Mouse (Mus musculus): ENCODE results near the gene Tmsb4x. TPM values are rescaled to one million over a fixed set of nuclear protein-coding genes. Genes with fewer than 3 reads are reported as not detected.

The Tmsb4x gene
- polyA plus RNA-seq, 1 experiment from 2014 or later, result 6,437 TPM

DNA sequence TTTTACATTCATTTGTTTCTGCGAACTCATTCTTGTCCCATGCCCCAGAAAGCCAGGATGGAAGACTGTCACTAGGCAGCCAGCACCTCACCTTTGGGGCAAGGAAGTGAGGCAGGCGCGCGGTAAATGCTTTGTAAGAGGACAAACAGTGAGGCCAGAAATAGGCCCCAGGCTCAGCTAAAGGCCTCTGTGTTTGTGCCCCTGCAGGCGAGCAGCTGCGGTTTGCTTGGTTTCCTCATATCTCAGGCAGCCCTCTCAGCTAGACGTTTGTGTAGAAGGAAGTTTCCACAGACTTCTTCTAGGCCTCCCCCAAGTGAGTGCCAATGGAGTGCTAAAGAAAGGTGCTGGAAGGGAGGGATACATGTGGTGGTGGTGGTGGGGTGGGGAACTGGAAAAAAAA, 18.0 kb upstream of the Tmsb4x start:
- Histone ChIP-seq H3K4me3 (replicated peaks; ENCODE audit: low read length) (no peak overlapping the region), H3K9ac (ENCODE audit: low read length) (no peak overlapping the region), H3K4me1 (ENCODE audit: control insufficient read depth, insufficient read depth, low read length) (no peaks in the 10 kb centered on the region), H3K27me3 (ENCODE audit: control insufficient read depth, insufficient read depth, low read length) (no peaks in the 10 kb centered on the region), H3K4me2 (ENCODE audit: low read depth, low read length) (no peak overlapping the region), H3K9me3 (replicated peaks; ENCODE audit: control insufficient read depth, low read length) (no peaks in the 10 kb centered on the region), H3K27ac (ENCODE audit: low read length) (peak overlapping the region; percentile 5; the same call in 1 of the 2 replicates), H3K36me3 (ENCODE audit: control insufficient read depth, insufficient read depth, low read length) (no peaks in the 10 kb centered on the region)
- no peak; the same call in 1 of the 2 replicates for ATAC-seq (ENCODE audit: insufficient read depth, low FRiP score)
- WGBS, result 67% methylated on average over 7 of the region's 7 CpGs

DNA sequence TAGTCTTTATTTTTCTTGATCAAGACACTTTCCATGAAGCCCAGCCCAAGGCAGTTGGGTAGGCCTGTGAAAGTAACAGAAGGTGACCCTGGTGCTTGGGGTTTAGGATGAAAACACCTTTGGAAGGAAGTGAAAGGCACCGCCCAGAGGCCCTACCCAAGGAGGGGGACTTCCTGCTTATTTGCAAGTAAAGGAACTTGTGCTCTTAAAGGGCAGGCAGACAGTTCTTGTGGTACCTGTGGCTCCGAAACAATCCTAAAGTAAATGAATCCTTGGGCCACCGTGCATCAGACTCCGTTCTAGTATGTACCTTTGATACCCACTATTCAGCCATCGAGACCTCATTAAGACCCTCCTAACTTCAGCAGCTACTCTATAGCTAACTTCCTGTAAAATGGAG, 17.5 kb upstream of the Tmsb4x start:
- no peak overlapping the region for H3K4me2 ChIP-seq (ENCODE audit: low read depth, low read length)
- WGBS, result 88% methylated on average over 5 of the region's 5 CpGs
- ATAC-seq (ENCODE audit: insufficient read depth, low FRiP score), result no peak
- H3K9me3 ChIP-seq (replicated peaks; ENCODE audit: control insufficient read depth, low read length), result no peaks in the 10 kb centered on the region
- H3K27me3 ChIP-seq (ENCODE audit: control insufficient read depth, insufficient read depth, low read length), result no peaks in the 10 kb centered on the region
- H3K4me3 ChIP-seq (replicated peaks; ENCODE audit: low read length), result no peak overlapping the region
- H3K36me3 ChIP-seq (ENCODE audit: control insufficient read depth, insufficient read depth, low read length), result no peaks in the 10 kb centered on the region
- no peak overlapping the region; the same call in 1 of the 2 replicates for H3K27ac ChIP-seq (ENCODE audit: low read length)
- no peaks in the 10 kb centered on the region for H3K4me1 ChIP-seq (ENCODE audit: control insufficient read depth, insufficient read depth, low read length)
- H3K9ac ChIP-seq (ENCODE audit: low read length), result no peak overlapping the region

DNA sequence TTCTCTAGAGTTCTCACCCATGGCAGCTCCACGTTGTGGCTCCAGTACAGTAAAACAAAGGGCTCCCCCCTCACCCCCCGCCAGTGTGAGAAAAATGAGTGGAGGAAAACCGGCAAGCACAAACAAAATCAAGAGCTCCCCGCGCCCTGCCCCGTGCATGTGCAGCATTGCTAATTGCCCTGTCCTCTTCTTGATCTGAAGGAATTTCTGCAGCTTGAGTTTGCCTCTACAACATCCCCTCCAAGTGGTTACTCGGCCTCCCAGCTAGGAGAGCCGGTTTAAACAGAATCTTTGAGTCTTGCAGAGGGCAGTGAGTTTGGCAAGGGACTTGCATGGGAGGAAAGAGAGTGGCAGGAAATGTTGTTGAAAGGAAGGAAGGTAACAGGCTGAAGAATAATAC, 3.6 kb upstream of the Tmsb4x start:
- H3K9ac ChIP-seq (ENCODE audit: low read length), result no peak overlapping the region
- H3K4me3 ChIP-seq (replicated peaks; ENCODE audit: low read length), result no peak overlapping the region
- H3K4me2 ChIP-seq (ENCODE audit: low read depth, low read length), result no peak overlapping the region
- 21% methylated on average over 8 of the region's 8 CpGs for WGBS
- no peaks in the 10 kb centered on the region for H3K36me3 ChIP-seq (ENCODE audit: control insufficient read depth, insufficient read depth, low read length)
- H3K27ac ChIP-seq (ENCODE audit: low read length), result peak overlapping the region; percentile 75
- H3K9me3 ChIP-seq (replicated peaks; ENCODE audit: control insufficient read depth, low read length), result no peaks in the 10 kb centered on the region
- H3K4me1 ChIP-seq (ENCODE audit: control insufficient read depth, insufficient read depth, low read length), result 0 out of 2 replicates have a peak, but pooled peaks cover 6% of the 10 kb centered on the region
- peak; percentile 39; the same call in 1 of the 2 replicates for ATAC-seq (ENCODE audit: insufficient read depth, low FRiP score)
- H3K27me3 ChIP-seq (ENCODE audit: control insufficient read depth, insufficient read depth, low read length), result 0 out of 2 replicates have a peak, but pooled peaks cover 4% of the 10 kb centered on the region

DNA sequence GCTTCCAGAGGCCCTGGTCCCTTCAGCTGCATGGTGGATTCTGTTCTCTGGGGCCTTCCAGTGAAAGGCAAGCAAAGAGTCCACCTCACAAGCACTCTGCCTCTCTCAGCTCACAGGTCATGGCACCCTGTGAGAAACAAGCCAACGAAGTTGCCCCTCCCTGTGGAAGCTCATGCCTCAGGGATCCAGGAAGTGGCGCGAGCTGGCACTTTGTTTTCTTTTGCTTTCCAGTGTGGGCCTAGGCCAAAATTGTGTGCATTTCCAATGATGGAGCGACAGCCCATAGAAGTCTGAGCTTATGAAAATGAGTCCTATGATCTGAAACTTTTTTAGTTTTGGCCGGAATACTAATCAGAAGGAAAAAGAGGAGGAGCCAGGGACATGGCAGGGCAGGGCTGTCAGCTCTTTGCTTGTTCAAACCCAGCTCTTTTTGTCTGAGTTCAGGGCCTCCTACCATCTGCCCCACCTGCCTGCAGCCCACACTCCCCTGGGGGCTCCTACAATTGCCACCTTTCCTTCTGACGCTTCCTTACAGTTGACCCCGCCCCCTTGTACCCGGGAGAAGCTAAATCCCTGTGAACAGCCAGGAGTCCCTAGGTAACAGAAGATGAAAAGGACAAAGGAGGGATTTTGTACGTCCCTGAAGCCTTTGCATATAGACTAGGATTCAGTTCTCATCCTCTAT, 2.9 kb upstream of the Tmsb4x start:
- no peak for ATAC-seq (ENCODE audit: insufficient read depth, low FRiP score)
- H3K9ac ChIP-seq (ENCODE audit: low read length), result no peak overlapping the region; the same call in 1 of the 2 replicates
- 0 out of 2 replicates have a peak, but pooled peaks cover 4% of the 10 kb centered on the region for H3K27me3 ChIP-seq (ENCODE audit: control insufficient read depth, insufficient read depth, low read length)
- no peaks in the 10 kb centered on the region for H3K9me3 ChIP-seq (replicated peaks; ENCODE audit: control insufficient read depth, low read length)
- 41% methylated on average over 9 of the region's 9 CpGs for WGBS
- H3K4me2 ChIP-seq (ENCODE audit: low read depth, low read length), result 0 out of 2 replicates have a peak overlapping the region, but pooled peaks have one; percentile 19
- H3K4me1 ChIP-seq (ENCODE audit: control insufficient read depth, insufficient read depth, low read length), result 0 out of 2 replicates have a peak, but pooled peaks cover 6% of the 10 kb centered on the region
- no peaks in the 10 kb centered on the region for H3K36me3 ChIP-seq (ENCODE audit: control insufficient read depth, insufficient read depth, low read length)
- no peak overlapping the region for H3K4me3 ChIP-seq (replicated peaks; ENCODE audit: low read length)
- H3K27ac ChIP-seq (ENCODE audit: low read length), result peak overlapping the region; percentile 75

DNA sequence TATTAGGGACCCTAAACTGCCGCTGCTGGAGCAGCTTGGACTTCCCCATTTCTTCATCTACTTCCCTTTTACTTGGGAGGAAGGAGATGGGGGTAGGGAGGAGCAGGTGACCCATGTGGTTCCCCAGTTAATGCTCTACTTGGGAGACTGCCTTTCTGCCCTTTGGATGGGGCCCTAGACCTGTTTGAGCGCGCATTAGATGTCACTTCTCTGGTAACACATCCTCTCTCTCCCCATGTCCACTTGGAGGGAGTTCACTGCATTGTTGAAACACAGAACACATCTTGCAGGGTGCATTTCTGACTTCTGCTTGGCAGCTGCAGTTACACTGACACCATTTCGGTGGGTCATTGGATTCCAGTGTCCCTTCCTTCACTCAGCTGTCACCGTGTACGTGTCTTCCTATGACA, 1.2 kb upstream of the Tmsb4x start:
- Histone ChIP-seq H3K36me3 (ENCODE audit: control insufficient read depth, insufficient read depth, low read length) (0 out of 2 replicates have a peak, but pooled peaks cover 4% of the 10 kb centered on the region), H3K27me3 (ENCODE audit: control insufficient read depth, insufficient read depth, low read length) (0 out of 2 replicates have a peak, but pooled peaks cover 4% of the 10 kb centered on the region), H3K9me3 (replicated peaks; ENCODE audit: control insufficient read depth, low read length) (no peaks in the 10 kb centered on the region), H3K4me1 (ENCODE audit: control insufficient read depth, insufficient read depth, low read length) (0 out of 2 replicates have a peak, but pooled peaks cover 6% of the 10 kb centered on the region), H3K4me3 (replicated peaks; ENCODE audit: low read length) (0 out of 2 replicates have a peak overlapping the region, but pooled peaks have one; percentile 63), H3K4me2 (ENCODE audit: low read depth, low read length) (peak overlapping the region; percentile 50; the same call in 1 of the 2 replicates), H3K9ac (ENCODE audit: low read length) (no peak overlapping the region; the same call in none of the 2 replicates), H3K27ac (ENCODE audit: low read length) (peak overlapping the region; percentile 97)
- 40% methylated on average over 6 of the region's 6 CpGs for WGBS
- no peak for ATAC-seq (ENCODE audit: insufficient read depth, low FRiP score)

DNA sequence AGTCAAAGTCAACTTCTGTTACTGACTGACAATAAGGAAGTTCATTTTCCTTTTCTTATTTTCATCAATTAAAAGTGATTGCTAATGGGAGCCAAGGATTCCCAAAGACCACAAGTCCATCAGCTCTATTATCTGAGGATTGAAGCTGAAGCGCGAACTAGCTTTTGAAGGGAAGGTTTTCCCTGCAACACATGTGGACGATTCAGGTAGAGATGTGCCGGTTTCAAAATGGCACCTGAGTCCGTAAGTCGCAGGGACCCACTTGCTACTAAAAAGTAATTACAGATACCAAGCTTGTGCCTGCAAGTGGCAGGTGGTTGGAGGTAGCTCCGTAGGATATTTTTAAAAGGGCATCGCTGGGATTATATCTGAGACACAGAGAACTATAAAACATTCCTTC, 713 bp upstream of the Tmsb4x start:
- Histone ChIP-seq H3K36me3 (ENCODE audit: control insufficient read depth, insufficient read depth, low read length) (0 out of 2 replicates have a peak, but pooled peaks cover 4% of the 10 kb centered on the region), H3K9ac (ENCODE audit: low read length) (peak overlapping the region; percentile 59), H3K27me3 (ENCODE audit: control insufficient read depth, insufficient read depth, low read length) (0 out of 2 replicates have a peak, but pooled peaks cover 4% of the 10 kb centered on the region), H3K4me1 (ENCODE audit: control insufficient read depth, insufficient read depth, low read length) (0 out of 2 replicates have a peak, but pooled peaks cover 6% of the 10 kb centered on the region), H3K9me3 (replicated peaks; ENCODE audit: control insufficient read depth, low read length) (no peaks in the 10 kb centered on the region), H3K27ac (ENCODE audit: low read length) (peak overlapping the region; percentile 97), H3K4me3 (replicated peaks; ENCODE audit: low read length) (peak overlapping the region; percentile 63), H3K4me2 (ENCODE audit: low read depth, low read length) (peak overlapping the region; percentile 50)
- no peak for ATAC-seq (ENCODE audit: insufficient read depth, low FRiP score)
- 58% methylated on average over 8 of the region's 8 CpGs for WGBS

DNA sequence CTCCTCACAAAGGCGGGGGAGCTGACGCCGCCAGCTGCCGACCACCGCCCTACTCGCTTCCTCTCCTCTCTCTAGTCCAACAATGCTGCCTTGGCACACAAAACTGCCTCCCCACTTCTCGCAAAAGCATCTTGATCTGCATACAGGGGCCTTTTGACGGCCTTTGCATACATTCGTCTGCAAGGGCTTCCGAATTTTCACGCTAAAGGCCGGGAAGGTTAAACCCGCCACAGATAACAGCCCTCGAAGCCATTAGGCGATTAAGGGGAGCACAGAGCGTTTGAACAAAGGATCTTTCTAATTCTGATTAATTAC, 652 bp downstream of the Tmsb4x start:
- H3K27me3 ChIP-seq (ENCODE audit: control insufficient read depth, insufficient read depth, low read length), result 0 out of 2 replicates have a peak, but pooled peaks cover 4% of the 10 kb centered on the region

DNA sequence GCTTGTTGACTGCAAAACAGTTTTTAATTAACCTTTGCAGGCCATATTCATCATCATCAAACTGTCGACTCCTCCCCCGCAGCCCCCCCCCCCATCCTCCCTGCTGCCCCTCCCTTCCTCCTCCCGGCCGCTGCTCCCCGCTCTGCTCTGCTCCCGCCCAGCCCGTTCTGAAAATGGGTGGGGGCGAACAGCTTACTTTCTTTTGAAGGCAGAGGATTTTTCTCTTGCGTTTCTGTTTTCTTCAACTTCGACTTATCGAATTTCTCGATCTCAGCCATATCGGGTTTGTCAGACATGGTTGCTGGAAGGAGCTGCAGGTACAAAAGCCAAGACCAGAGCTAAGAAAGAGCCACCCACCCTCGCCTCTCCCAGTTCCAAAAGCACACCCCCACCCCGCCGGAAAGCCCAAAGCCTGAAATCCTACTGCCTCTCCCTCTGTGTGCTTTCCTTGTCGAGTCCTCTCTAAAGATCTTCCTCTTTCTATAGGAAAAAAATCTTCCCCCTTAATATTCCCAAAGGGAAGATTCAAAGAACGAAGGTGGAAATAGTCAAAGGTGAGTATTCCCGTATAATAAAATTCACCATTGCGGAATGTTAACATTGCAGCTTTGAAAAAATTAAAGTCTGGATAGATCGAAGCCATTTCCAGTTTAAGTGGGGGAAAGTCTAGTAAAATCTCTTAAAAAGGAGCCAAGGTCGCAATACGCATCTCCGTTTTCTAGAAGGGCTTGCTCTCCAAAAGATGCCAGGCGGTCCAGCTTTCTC, 1.2 kb downstream of the Tmsb4x start:
- WGBS, result 19% methylated on average over 24 of the region's 25 CpGs
- ATAC-seq (ENCODE audit: insufficient read depth, low FRiP score), result no peak

More for the DNA sequence above, 652 bp downstream of the Tmsb4x start:
- no peak for ATAC-seq (ENCODE audit: insufficient read depth, low FRiP score)
- Histone ChIP-seq H3K27ac (ENCODE audit: low read length) (peak overlapping the region; percentile 97), H3K9me3 (replicated peaks; ENCODE audit: control insufficient read depth, low read length) (no peaks in the 10 kb centered on the region), H3K4me1 (ENCODE audit: control insufficient read depth, insufficient read depth, low read length) (0 out of 2 replicates have a peak, but pooled peaks cover 6% of the 10 kb centered on the region), H3K36me3 (ENCODE audit: control insufficient read depth, insufficient read depth, low read length) (0 out of 2 replicates have a peak, but pooled peaks cover 4% of the 10 kb centered on the region), H3K4me3 (replicated peaks; ENCODE audit: low read length) (peak overlapping the region; percentile 63), H3K4me2 (ENCODE audit: low read depth, low read length) (no peak overlapping the region), H3K9ac (ENCODE audit: low read length) (peak overlapping the region; percentile 88)
- 14% methylated on average over 16 of the region's 16 CpGs for WGBS

More for the DNA sequence above, 1.2 kb downstream of the Tmsb4x start:
- Histone ChIP-seq H3K36me3 (ENCODE audit: control insufficient read depth, insufficient read depth, low read length) (0 out of 2 replicates have a peak, but pooled peaks cover 4% of the 10 kb centered on the region), H3K4me2 (ENCODE audit: low read depth, low read length) (peak overlapping the region; percentile 59), H3K27ac (ENCODE audit: low read length) (peak overlapping the region; percentile 97), H3K9me3 (replicated peaks; ENCODE audit: control insufficient read depth, low read length) (no peaks in the 10 kb centered on the region), H3K4me1 (ENCODE audit: control insufficient read depth, insufficient read depth, low read length) (0 out of 2 replicates have a peak, but pooled peaks cover 6% of the 10 kb centered on the region), H3K4me3 (replicated peaks; ENCODE audit: low read length) (peak overlapping the region; percentile 63), H3K27me3 (ENCODE audit: control insufficient read depth, insufficient read depth, low read length) (0 out of 2 replicates have a peak, but pooled peaks cover 4% of the 10 kb centered on the region), H3K9ac (ENCODE audit: low read length) (peak overlapping the region; percentile 88)
